8 mouse cellular contexts compared by ENCODE assay signal in the genomic region with DNA sequence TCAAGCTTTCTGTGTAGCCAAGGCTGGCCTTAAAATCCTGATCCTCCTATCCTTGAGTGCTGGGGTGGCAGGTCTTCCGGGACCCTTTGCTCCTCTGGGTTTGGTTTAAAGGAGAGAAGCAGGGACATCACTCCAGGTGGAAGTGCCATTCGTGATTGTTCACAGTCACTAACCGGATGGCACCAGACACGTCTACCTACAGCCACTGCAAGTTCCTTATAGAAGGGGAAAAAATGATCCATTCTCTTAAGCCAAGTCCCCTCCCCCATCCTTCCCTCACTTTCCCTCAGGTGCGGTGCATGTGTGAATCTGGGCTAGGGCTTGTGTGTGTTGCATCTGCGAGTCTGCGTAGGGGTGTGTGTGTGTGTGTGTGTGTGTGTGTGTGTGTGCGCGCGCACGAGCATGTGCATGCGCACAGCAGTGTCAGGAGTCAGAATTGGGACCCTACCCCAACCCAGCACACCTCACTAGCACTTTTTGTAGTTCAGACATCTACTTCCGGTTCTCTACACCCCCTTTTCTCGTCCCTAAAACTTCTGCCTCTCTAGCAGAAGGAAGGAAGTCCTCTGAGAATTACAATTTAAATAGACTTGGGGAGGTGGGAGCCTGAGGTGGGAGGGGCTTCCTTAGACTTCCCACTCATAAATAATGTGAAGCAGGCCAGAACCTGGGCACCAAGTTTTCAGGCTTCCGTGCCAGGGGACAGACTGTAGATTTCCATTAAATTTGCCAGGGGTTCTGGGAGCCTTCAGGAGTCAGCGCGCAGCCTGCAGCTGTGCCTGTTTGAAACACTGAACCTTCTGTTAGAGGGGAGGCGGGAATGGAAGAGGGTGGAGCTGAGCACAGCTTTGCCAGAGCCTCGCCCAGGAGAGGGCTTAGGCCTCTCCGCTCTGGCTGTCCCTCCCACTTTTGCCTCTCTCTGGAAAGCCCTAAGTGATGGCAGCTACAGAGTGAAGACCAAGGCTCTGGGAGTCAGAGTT. TPM values are rescaled to one million over a fixed set of nuclear protein-coding genes. Genes with fewer than 3 reads are reported as not detected.
A peak's percentile ranks its signal among the peaks of the same experiment; 100 is the strongest.
DNase-seq lines count a peak whose midpoint lies in the region; ATAC-seq and TF ChIP-seq lines count a peak whose summit lies in the region.

No protein-coding gene starts in this region.

- WGBS in lung, adult 2 months: 22% methylated on average over 20 of the region's 20 CpGs
- 34% methylated on average over 20 of the region's 20 CpGs for WGBS in hindbrain, embryonic 16.5 days
- WGBS in limb, embryonic 14.5 days: 16% methylated on average over 20 of the region's 20 CpGs

- DNase-seq in lung, adult 18-20 months: peak; percentile 69 to 78
- DNase-seq in lung, adult 2 months: no peak
- DNase-seq in c-Kit-positive CD71-positive TER-119-positive erythroid progenitor cells, embryonic 14.5 days (ENCODE audit: low spot score): peak; percentile 76
- peak; percentile 43 to 56 for DNase-seq in gastrocnemius, adult 8-10 months (ENCODE audit: low spot score in 2 of 2)
- peak; percentile 94 for DNase-seq in limb, embryonic 14.5 days (ENCODE audit: low spot score)
- DNase-seq in naive thymus-derived CD4-positive, alpha-beta T cell, adult 2 months (ENCODE audit: low read depth): peak; percentile 61
- DNase-seq in spleen, postnatal 36 days (ENCODE audit: low spot score in 2 of 2): no peak

- no peak overlapping the region; the same call in 1 of the 2 replicates for H3K9ac ChIP-seq in hindbrain, embryonic 16.5 days (ENCODE audit: low read depth, low read length)
- peak overlapping the region; percentile 21 for H3K9ac ChIP-seq in limb, embryonic 14.5 days (ENCODE audit: low read depth, low read length, severe bottlenecking)

- H3K36me3 ChIP-seq in hindbrain, embryonic 16.5 days (ENCODE audit: control insufficient read depth, insufficient read depth, low read length): no peaks in the 10 kb centered on the region
- peaks cover 35% of the 10 kb centered on the region for H3K36me3 ChIP-seq in limb, embryonic 14.5 days (ENCODE audit: control insufficient read depth, insufficient read depth, low read length)

- H3K4me2 ChIP-seq in hindbrain, embryonic 16.5 days (ENCODE audit: low read length): peak overlapping the region; percentile 15; the same call in 1 of the 2 replicates
- H3K4me2 ChIP-seq in limb, embryonic 14.5 days (replicated peaks; ENCODE audit: low read depth, low read length, severe bottlenecking): peak overlapping the region; percentile 43

- H3K27me3 ChIP-seq in hindbrain, embryonic 16.5 days (replicated peaks; ENCODE audit: control insufficient read depth, insufficient read depth, low read length): peaks cover 33% of the 10 kb centered on the region
- no peaks in the 10 kb centered on the region for H3K27me3 ChIP-seq in limb, embryonic 14.5 days (ENCODE audit: control insufficient read depth, insufficient read depth, low read length)

- H3K4me1 ChIP-seq in lung, adult 2 months (ENCODE audit: control insufficient read depth, insufficient read depth, low read length): peaks cover 29% of the 10 kb centered on the region
- peaks cover 17% of the 10 kb centered on the region; the same call in 1 of the 2 replicates for H3K4me1 ChIP-seq in hindbrain, embryonic 16.5 days (ENCODE audit: control insufficient read depth, insufficient read depth, low read depth, low read length)
- H3K4me1 ChIP-seq in limb, embryonic 14.5 days (ENCODE audit: control insufficient read depth, insufficient read depth, low read length): peaks cover 44% of the 10 kb centered on the region

- H3K9me3 ChIP-seq in hindbrain, embryonic 16.5 days (ENCODE audit: control insufficient read depth, low read length): no peaks in the 10 kb centered on the region
- no peaks in the 10 kb centered on the region for H3K9me3 ChIP-seq in limb, embryonic 14.5 days (ENCODE audit: control insufficient read depth, low read length)

- TF ChIP-seq POLR2A in lung, adult 2 months (IDR thresholded peaks at IDR 0.05; ENCODE audit: borderline replicate concordance, extremely low read depth, low read depth, low read length): no peak
- no peak for TF ChIP-seq POLR2A in limb, embryonic 14.5 days (IDR thresholded peaks at IDR 0.05; ENCODE audit: borderline replicate concordance, extremely low read depth, insufficient read depth, insufficient read length)

- TF ChIP-seq CTCF in lung, adult 2 months (IDR thresholded peaks at IDR 0.05; ENCODE audit: insufficient read depth, low read length): no peak

- no peak overlapping the region for H3K4me3 ChIP-seq in lung, adult 2 months (replicated peaks; ENCODE audit: extremely low read depth, low read depth, low read length)
- no peak overlapping the region for H3K4me3 ChIP-seq in hindbrain, embryonic 16.5 days (ENCODE audit: low read length)
- H3K4me3 ChIP-seq in limb, embryonic 14.5 days (replicated peaks; ENCODE audit: low read length): peak overlapping the region; percentile 17

- peak; percentile 84 for ATAC-seq in hindbrain, embryonic 16.5 days
- ATAC-seq in limb, embryonic 14.5 days (ENCODE audit: low FRiP score, low read depth): peak; percentile 90

- no peak overlapping the region for H3K27ac ChIP-seq in hindbrain, embryonic 16.5 days (ENCODE audit: low read depth, low read length)
- peak overlapping the region; percentile 90 for H3K27ac ChIP-seq in limb, embryonic 14.5 days (replicated peaks; ENCODE audit: low read depth, low read length)

RNA-seq across cellular contexts. Expression of a gene that starts 3.1 kb away (rescaled TPM):
- 70.4 and 81.7 TPM in 2 replicates for polyA plus RNA-seq in lung, adult 2 months (2012; rRNA removed)
- 10 to 100 TPM; 14.9 to 18.2 (median 16.2) TPM for total RNA-seq in gastrocnemius, adult 8-10 months (2022)
- 2.1 and 2.6 TPM in 2 replicates for polyA plus RNA-seq in hindbrain, embryonic 16.5 days (2015; fragmentation: Nextera tagmentation; extraction: Ambion mirVana)
- 47.9 and 56.9 TPM in 2 replicates for polyA plus RNA-seq in limb, embryonic 14.5 days (2012; rRNA removed)
- 18.2 and 19.1 TPM in 2 replicates for polyA plus RNA-seq in limb, embryonic 14.5 days (2014; fragmentation: Nextera tagmentation; extraction: Ambion mirVana)

RNA-seq across cellular contexts. Expression of a gene that starts 10.5 kb away (rescaled TPM):
- 11.4 and 11.5 TPM in 2 replicates for polyA plus RNA-seq in lung, adult 2 months (2012; rRNA removed)
- under 1 TPM in 3 of 4 experiments, not detected in 1; 0.19 to 0.34 (median 0.24) TPM for total RNA-seq in gastrocnemius, adult 8-10 months (2022)
- polyA plus RNA-seq in hindbrain, embryonic 16.5 days (2015; fragmentation: Nextera tagmentation; extraction: Ambion mirVana): 0.16 and 0.25 TPM in 2 replicates
- polyA plus RNA-seq in limb, embryonic 14.5 days (2012; rRNA removed): 4.1 and 4.8 TPM in 2 replicates
- polyA plus RNA-seq in limb, embryonic 14.5 days (2014; fragmentation: Nextera tagmentation; extraction: Ambion mirVana): 2.7 and 3.5 TPM in 2 replicates

RNA-seq across cellular contexts. Expression of a gene that starts 41.2 kb away (rescaled TPM):
- 36.7 and 43.8 TPM in 2 replicates for polyA plus RNA-seq in lung, adult 2 months (2012; rRNA removed)
- total RNA-seq in gastrocnemius, adult 8-10 months (2022): 10 to 100 TPM in 3 of 4 experiments, 1 to 10 TPM in 1; 9.3 to 11.4 (median 10.8) TPM
- 74.6 and 75.6 TPM in 2 replicates for polyA plus RNA-seq in hindbrain, embryonic 16.5 days (2015; fragmentation: Nextera tagmentation; extraction: Ambion mirVana)
- polyA plus RNA-seq in limb, embryonic 14.5 days (2012; rRNA removed): 62.5 and 80.3 TPM in 2 replicates
- polyA plus RNA-seq in limb, embryonic 14.5 days (2014; fragmentation: Nextera tagmentation; extraction: Ambion mirVana): 91.5 and 95.6 TPM in 2 replicates

RNA-seq across cellular contexts. Expression of a gene that starts 52.4 kb away (rescaled TPM):
- 0.07 TPM in 1 of 2 replicates, not detected in the other for polyA plus RNA-seq in lung, adult 2 months (2012; rRNA removed)
- not detected for total RNA-seq in gastrocnemius, adult 8-10 months (2022)
- 4.8 and 5.6 TPM in 2 replicates for polyA plus RNA-seq in hindbrain, embryonic 16.5 days (2015; fragmentation: Nextera tagmentation; extraction: Ambion mirVana)
- polyA plus RNA-seq in limb, embryonic 14.5 days (2012; rRNA removed): 0.11 and 0.36 TPM in 2 replicates
- 0.17 and 0.80 TPM in 2 replicates for polyA plus RNA-seq in limb, embryonic 14.5 days (2014; fragmentation: Nextera tagmentation; extraction: Ambion mirVana)

Comparison
In these comparisons a context has a peak if more than half of its experiments do, and no peak if none do; other contexts are left out.
1. DNase-seq: peak in lung, adult 18-20 months (2 of 2), c-Kit-positive CD71-positive TER-119-positive erythroid progenitor cells, embryonic 14.5 days (single experiment), gastrocnemius, adult 8-10 months (2 of 2), limb, embryonic 14.5 days (single experiment) and naive thymus-derived CD4-positive, alpha-beta T cell, adult 2 months (single experiment); none in lung, adult 2 months (single experiment) and spleen, postnatal 36 days (0 of 2).